Mouse (Mus musculus) stomach, embryonic 14.5 days (tissue): ENCODE data around the gene Kap. TPM values are rescaled to one million over a fixed set of nuclear protein-coding genes. Genes with fewer than 3 reads are reported as not detected.
"Not testable (repeated sequence)": the region's sequence is repeated elsewhere in the genome, so short reads cannot be mapped to it uniquely, and the experiment has no call there.

Experiments
- ATAC-seq: fragments of 200-750 bp; cut with Nextera tagmentation; 2 replicates; pipeline ENCODE4 v1.8.0; 2017; ENCODE audit warnings: low read depth, moderate TSS enrichment; ENCODE audit not compliant: insufficient number of reproducible peaks, insufficient read depth, low FRiP score
- H3K27ac ChIP-seq: fragments of 300-500 bp; sonication (generic); 2 replicates; pipeline ENCODE4 v1.5.1; 2014; ENCODE audit warnings: mild to moderate bottlenecking, low read length, moderate library complexity, mixed read lengths
- H3K27me3 ChIP-seq: fragments of 300-500 bp; sonication (generic); 2 replicates; pipeline ENCODE4 v1.6.1; 2014; ENCODE audit warnings: low read length, control low read depth, mixed read lengths; ENCODE audit not compliant: control insufficient read depth, insufficient read depth
- H3K36me3 ChIP-seq: fragments of 300-500 bp; sonication (generic); 2 replicates; pipeline ENCODE4 v1.6.1; 2014; ENCODE audit warnings: mild to moderate bottlenecking, control low read depth, low read length, moderate library complexity, mixed read lengths; ENCODE audit not compliant: control insufficient read depth, insufficient read depth
- H3K4me1 ChIP-seq: fragments of 300-500 bp; sonication (generic); 2 replicates; pipeline ENCODE4 v1.6.1; 2014; ENCODE audit warnings: low read length, control low read depth, mixed read lengths; ENCODE audit not compliant: control insufficient read depth, insufficient read depth
- H3K4me2 ChIP-seq: fragments of 300-500 bp; sonication (generic); replicated peaks from 2 replicates; pipeline ENCODE4 v1.6.1; 2014; ENCODE audit warnings: low read depth, low read length, control low read depth
- H3K4me3 ChIP-seq: fragments of 300-500 bp; sonication (generic); 2 replicates; pipeline ENCODE4 v1.5.1; 2014; ENCODE audit warnings: low read depth, low read length, control low read depth
- H3K9ac ChIP-seq: fragments of 300-500 bp; sonication (generic); replicated peaks from 2 replicates; pipeline ENCODE4 v1.6.1; 2014; ENCODE audit warnings: low read depth, mild to moderate bottlenecking, control low read depth, low read length, moderate library complexity, mixed read lengths
- H3K9me3 ChIP-seq: fragments of 300-500 bp; sonication (generic); 2 replicates; pipeline ENCODE4 v1.6.1; 2016; ENCODE audit warnings: low read depth, low read length, control low read depth; ENCODE audit not compliant: control insufficient read depth
- WGBS: fragments of 180-500 bp; shearing (Covaris S2); extraction: QIAGEN DNeasy Blood & Tissue Kit; methylation state at CpG from one replicate; pipeline ENCODE4 v1.1.7; 2014; 5-methylcytosine and 5-hydroxymethylcytosine counted together
- polyA plus RNA-seq: library from polyadenylated mRNA; unstranded; fragments of >200 nt; fragmentation: Nextera tagmentation; extraction: Ambion mirVana; gene quantifications from 2 replicates; pipeline ENCODE4 v1.2.1, GENCODE M21; 2014

Gene Kap
- polyA plus RNA-seq, 1 experiment from 2014 or later = not detected

DNA sequence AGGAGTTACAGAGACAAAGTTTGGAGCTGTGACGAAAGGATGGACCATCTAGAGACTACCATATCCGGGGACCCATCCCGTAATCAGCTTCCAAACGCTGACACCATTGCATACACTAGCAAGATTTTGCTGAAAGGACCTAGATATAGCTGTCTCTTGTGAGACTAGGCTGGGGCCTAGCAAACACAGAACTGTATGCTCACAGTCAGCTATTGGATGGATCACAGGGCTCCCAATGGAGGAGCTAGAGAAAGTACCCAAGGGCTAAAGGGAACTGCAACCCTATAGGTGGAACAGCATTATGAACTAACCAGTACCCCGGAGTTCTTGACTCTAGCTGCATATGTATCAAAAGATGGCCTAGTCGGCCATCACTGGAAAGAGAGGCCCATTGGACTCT lies 4.7 kb downstream of the Kap start:
- not testable (repeated sequence) for H3K4me1 ChIP-seq, H3K9me3 ChIP-seq, H3K27me3 ChIP-seq, ATAC-seq, H3K4me3 ChIP-seq, H3K36me3 ChIP-seq, H3K27ac ChIP-seq, H3K4me2 ChIP-seq, H3K9ac ChIP-seq
- WGBS = 88% methylated on average over 6 of the region's 6 CpGs

DNA sequence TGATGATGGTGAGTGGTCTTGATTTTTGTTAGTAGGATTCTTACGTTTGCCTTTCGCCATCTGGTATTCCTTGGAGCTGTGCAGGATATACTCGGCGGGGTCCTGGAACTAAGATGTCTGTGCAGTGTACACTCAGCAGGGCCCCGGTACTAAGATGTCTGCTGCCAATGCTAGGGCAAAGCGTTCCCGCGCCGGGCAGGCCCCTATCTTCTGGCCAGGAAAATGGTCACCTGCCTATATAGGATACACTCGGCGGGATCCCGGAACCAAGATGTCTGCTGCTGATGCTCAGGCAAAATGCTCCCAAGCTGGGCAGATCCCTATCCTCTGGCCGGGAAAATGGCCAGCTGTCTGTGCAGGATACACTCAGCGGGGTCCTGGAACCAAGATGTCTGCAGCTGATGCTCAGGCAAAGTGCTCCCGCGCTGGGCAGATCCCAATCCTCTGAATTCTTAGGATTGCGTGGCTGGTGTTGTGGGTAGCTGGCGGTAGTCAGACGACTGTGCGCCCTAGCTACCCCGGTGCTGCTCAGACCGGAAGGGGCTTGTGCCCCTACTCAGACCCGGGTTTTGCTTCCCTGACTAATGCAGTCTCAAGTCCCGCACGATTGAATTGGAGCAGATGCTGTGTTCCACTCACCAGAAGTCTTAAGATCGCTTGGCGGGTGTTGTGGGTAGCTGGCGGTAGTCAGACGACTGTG lies 15.1 kb downstream of the Kap start:
- H3K27ac ChIP-seq, H3K4me2 ChIP-seq, H3K9ac ChIP-seq, ATAC-seq, H3K9me3 ChIP-seq, H3K27me3 ChIP-seq, H3K4me3 ChIP-seq, H3K36me3 ChIP-seq, H3K4me1 ChIP-seq: not testable (repeated sequence)
- WGBS = 82% methylated on average over 29 of the region's 29 CpGs

DNA sequence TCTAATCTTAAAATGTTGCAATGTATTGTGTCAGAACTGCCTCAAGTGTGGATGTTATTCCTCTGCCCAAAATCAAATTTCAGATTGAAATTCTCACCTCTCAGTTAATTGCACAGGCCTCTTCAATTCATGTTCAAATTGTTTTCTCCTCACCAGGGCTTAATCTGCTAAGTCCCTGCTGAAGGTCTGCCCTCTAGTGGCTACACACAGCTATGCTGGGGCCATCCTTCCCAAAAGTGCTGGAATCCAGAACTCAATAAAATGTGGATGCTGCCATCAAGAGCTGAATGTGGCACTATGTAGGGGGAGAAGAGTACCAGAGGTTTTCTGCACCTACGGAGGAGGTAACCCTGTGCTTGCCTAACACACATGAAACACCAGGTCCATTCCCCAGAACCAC lies 41.2 kb downstream of the Kap start:
- H3K27ac ChIP-seq = no peak overlapping the region
- no peak for ATAC-seq
- H3K9me3 ChIP-seq = no peaks in the 10 kb centered on the region
- H3K4me3 ChIP-seq = no peak overlapping the region
- no peak overlapping the region for H3K4me2 ChIP-seq
- H3K36me3 ChIP-seq = no peaks in the 10 kb centered on the region
- no peaks in the 10 kb centered on the region for H3K4me1 ChIP-seq
- H3K9ac ChIP-seq = no peak overlapping the region
- WGBS = 42% methylated on average over 1 of the region's 1 CpGs
- H3K27me3 ChIP-seq = no peaks in the 10 kb centered on the region

Other genes starting within 250 kb of the Kap start
- gene Etv6, start 181.9 kb upstream of the Kap start, polyA plus RNA-seq = 16.0 and 17.7 TPM in 2 replicates